In the genomic region with DNA sequence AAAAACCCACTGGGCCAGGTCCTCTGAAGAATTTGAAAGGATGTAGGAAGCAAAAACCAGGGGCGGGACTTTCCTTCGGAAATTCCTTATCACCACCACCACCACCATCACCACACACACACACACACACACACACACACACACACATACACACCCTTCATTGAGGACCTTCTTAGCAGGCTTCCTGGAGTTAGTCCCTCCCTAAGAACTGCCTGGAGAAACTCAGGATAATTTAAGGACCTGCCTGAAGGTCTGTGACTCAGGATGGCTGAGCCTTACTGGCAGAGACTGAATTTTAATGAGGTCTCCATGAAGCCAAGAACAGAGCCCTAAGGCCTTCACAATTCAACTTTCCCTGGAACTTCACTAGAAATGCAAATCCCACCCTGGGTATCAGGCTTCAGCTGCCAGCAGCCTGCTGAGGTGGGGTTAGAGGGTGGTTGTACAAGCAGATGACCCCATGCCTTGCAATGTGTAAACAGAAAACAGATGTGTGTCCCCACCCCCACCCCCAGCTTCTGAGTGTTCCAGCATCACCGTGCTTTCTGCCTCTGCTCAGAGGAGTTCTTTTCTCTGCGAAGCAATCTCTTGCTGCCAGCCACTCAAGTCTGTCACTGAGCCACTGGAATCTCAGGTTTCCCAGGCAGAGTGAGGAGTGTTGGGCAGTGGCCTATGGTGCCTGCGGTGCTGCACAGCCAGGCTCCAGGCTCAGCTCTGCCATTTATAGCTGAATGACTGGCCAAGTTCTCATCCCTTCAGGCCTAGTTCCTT, we compare ENCODE assay signal across 8 mouse cellular contexts. TPM values are rescaled to one million over a fixed set of nuclear protein-coding genes. Genes with fewer than 3 reads are reported as not detected.
A peak's percentile ranks its signal among the peaks of the same experiment; 100 is the strongest.
DNase-seq lines count a peak whose midpoint lies in the region; ATAC-seq and TF ChIP-seq lines count a peak whose summit lies in the region.

No protein-coding gene starts in this region.

- H3K9me3 ChIP-seq in forebrain, embryonic 11.5 days (ENCODE audit: control insufficient read depth, low read length), result no peaks in the 10 kb centered on the region
- no peaks in the 10 kb centered on the region for H3K9me3 ChIP-seq in hindbrain, embryonic 12.5 days (replicated peaks)

- peak; percentile 94 for DNase-seq in heart, adult 11 months
- DNase-seq in heart, postnatal 14 days, result no peak
- DNase-seq in forebrain, embryonic 11.5 days (ENCODE audit: low spot score), result peak; percentile 62
- peak; percentile 35 for DNase-seq in lung, postnatal 14 days
- no peak for DNase-seq in layer of hippocampus, adult 18-20 months (ENCODE audit: low spot score in 2 of 2)
- DNase-seq in thymus, adult 2 months, result no peak

- intact Hi-C loops in heart, postnatal 14 days (cut with DNase I), result no loop called here

- peak; percentile 70 for ATAC-seq in forebrain, embryonic 11.5 days (replicated peaks; ENCODE audit: low FRiP score)
- peak; percentile 35; the same call in 1 of the 2 replicates for ATAC-seq in hindbrain, embryonic 12.5 days (ENCODE audit: low FRiP score)
- no peak for ATAC-seq in megakaryocyte progenitor cell, adult 5-6 weeks (replicated peaks; ENCODE audit: poor library complexity)

- H3K4me1 ChIP-seq in forebrain, embryonic 11.5 days (replicated peaks; ENCODE audit: control insufficient read depth, insufficient read depth, low read length), result peaks cover 5% of the 10 kb centered on the region; the same call in 1 of the 2 replicates
- peaks cover 25% of the 10 kb centered on the region for H3K4me1 ChIP-seq in hindbrain, embryonic 12.5 days
- no peaks in the 10 kb centered on the region for H3K4me1 ChIP-seq in thymus, adult 2 months (replicated peaks; ENCODE audit: control insufficient read depth, insufficient read depth, low read length)

- 8% methylated on average over 5 of the region's 5 CpGs for WGBS in forebrain, embryonic 11.5 days
- WGBS in hindbrain, embryonic 12.5 days, result 17% methylated on average over 5 of the region's 5 CpGs
- 19% methylated on average over 5 of the region's 5 CpGs for WGBS in thymus, adult 2 months

- TF ChIP-seq CTCF in thymus, adult 2 months (IDR thresholded peaks at IDR 0.05; ENCODE audit: borderline replicate concordance, control insufficient read depth, extremely low read depth, insufficient read depth, low read length, poor library complexity), result no peak

- no peak for TF ChIP-seq POLR2A in thymus, adult 2 months (IDR thresholded peaks at IDR 0.05; ENCODE audit: control insufficient read depth, extremely low read depth, insufficient read depth, low read length, poor library complexity)

- no peaks in the 10 kb centered on the region for H3K36me3 ChIP-seq in forebrain, embryonic 11.5 days (ENCODE audit: control insufficient read depth, insufficient read depth, low read length)
- no peaks in the 10 kb centered on the region for H3K36me3 ChIP-seq in hindbrain, embryonic 12.5 days
- H3K36me3 ChIP-seq in thymus, adult 2 months (ENCODE audit: control insufficient read depth, insufficient read depth, low read length), result no peaks in the 10 kb centered on the region

- no peak overlapping the region for H3K4me2 ChIP-seq in forebrain, embryonic 11.5 days (ENCODE audit: low read depth, low read length, severe bottlenecking)
- no peak overlapping the region for H3K4me2 ChIP-seq in hindbrain, embryonic 12.5 days (replicated peaks)

- H3K27ac ChIP-seq in forebrain, embryonic 11.5 days (ENCODE audit: low read depth, low read length), result no peak overlapping the region
- H3K27ac ChIP-seq in hindbrain, embryonic 12.5 days, result no peak overlapping the region; the same call in none of the 2 replicates
- H3K27ac ChIP-seq in thymus, adult 2 months (ENCODE audit: control insufficient read depth, insufficient read depth, low read length), result no peak overlapping the region

- no peak overlapping the region for H3K9ac ChIP-seq in forebrain, embryonic 11.5 days (ENCODE audit: low read length)
- no peak overlapping the region for H3K9ac ChIP-seq in hindbrain, embryonic 12.5 days

- no peaks in the 10 kb centered on the region for H3K27me3 ChIP-seq in forebrain, embryonic 11.5 days (ENCODE audit: control insufficient read depth, insufficient read depth, low read length)
- no peaks in the 10 kb centered on the region for H3K27me3 ChIP-seq in hindbrain, embryonic 12.5 days
- no peaks in the 10 kb centered on the region for H3K27me3 ChIP-seq in thymus, adult 2 months (ENCODE audit: control insufficient read depth, insufficient read depth, low read length)

- no peak overlapping the region for H3K4me3 ChIP-seq in forebrain, embryonic 11.5 days (ENCODE audit: low read depth, low read length)
- no peak overlapping the region for H3K4me3 ChIP-seq in hindbrain, embryonic 12.5 days
- no peak overlapping the region for H3K4me3 ChIP-seq in thymus, adult 2 months (ENCODE audit: control insufficient read depth, insufficient read depth, low read length)

RNA-seq across cellular contexts. Expression of gene Amotl1, which starts 2.4 kb away (rescaled TPM):
- 10 to 100 TPM; 54.1 to 55.8 TPM for total RNA-seq in heart, postnatal 14 days (2021)
- polyA plus RNA-seq in forebrain, embryonic 11.5 days (2014; fragmentation: Nextera tagmentation; extraction: Ambion mirVana), result 19.1 and 19.4 TPM in 2 replicates
- 18.2 and 18.4 TPM in 2 replicates for polyA plus RNA-seq in hindbrain, embryonic 12.5 days (2016; fragmentation: Nextera tagmentation; extraction: Ambion mirVana)
- 10 to 100 TPM; 13.9 to 15.0 TPM for total RNA-seq in layer of hippocampus, adult 18-20 months (2021)
- 11.1 and 14.5 TPM in 2 replicates for polyA plus RNA-seq in thymus, adult 2 months (2012; rRNA removed)
- not detected in 2 replicates for total RNA-seq in megakaryocyte progenitor cell, adult 5-6 weeks (2015)
- 0.24 TPM in 1 of 2 replicates, not detected in the other for total RNA-seq in megakaryocyte progenitor cell, adult 5-6 weeks (2017)

Comparison
In these comparisons a context has a peak if more than half of its experiments do, and no peak if none do; other contexts are left out.
1. DNase-seq: peak in heart, adult 11 months (single experiment), forebrain, embryonic 11.5 days (single experiment) and lung, postnatal 14 days (single experiment); none in heart, postnatal 14 days (0 of 2), layer of hippocampus, adult 18-20 months (0 of 2) and thymus, adult 2 months (single experiment).
2. RNA of gene Amotl1, which starts 2.4 kb away (total RNA-seq): 54.1 to 55.8 TPM in heart, postnatal 14 days and 13.9 to 15.0 TPM in layer of hippocampus, adult 18-20 months; 0.24 TPM in megakaryocyte progenitor cell, adult 5-6 weeks; every median in the first group is over 10 times any median in the second.